Mouse (Mus musculus): Measurements from ENCODE around the gene Icam4. TPM values are rescaled to one million over a fixed set of nuclear protein-coding genes. Genes with fewer than 3 reads are reported as not detected.
"Not testable (repeated sequence)": the region's sequence is repeated elsewhere in the genome, so short reads cannot be mapped to it uniquely, and the experiment has no call there.

The Icam4 gene
- polyA plus RNA-seq, 1 experiment: 1.2 TPM

DNA sequence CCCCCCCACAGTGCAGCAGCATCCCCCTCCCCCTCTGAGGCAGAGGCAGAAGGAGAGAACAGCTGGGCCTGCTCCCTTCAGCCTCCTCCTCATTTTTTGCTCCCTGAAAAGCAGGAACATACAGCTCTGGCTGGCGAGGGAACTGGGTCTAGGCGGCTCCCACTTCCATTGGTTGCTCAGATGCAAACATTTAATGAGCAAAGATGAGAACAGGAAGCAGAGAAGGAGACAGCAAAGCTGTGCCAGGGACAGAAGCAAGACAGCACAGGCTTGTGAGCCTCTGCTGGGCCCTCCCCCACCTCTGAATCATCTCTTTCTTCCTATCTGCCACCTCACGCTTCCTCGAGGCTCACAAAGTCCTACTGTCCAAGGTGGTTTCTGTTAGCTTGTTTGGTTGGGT is 12.1 kb downstream of the Icam4 start:
- no peak for DNase-seq
- TF ChIP-seq POLR2A (IDR thresholded peaks at IDR 0.05; ENCODE audit: low read depth, low read length) (no peak), CTCF (conservative IDR thresholded peaks at IDR 0.05; ENCODE audit: insufficient read depth, insufficient read length, low read depth, low read length) (no peak)
- Histone ChIP-seq H3K27ac (ENCODE audit: insufficient read depth, low read depth, low read length) (no peak overlapping the region), H3K4me3 (ENCODE audit: insufficient read depth, low read depth, low read length) (no peak overlapping the region), H3K36me3 (ENCODE audit: control insufficient read depth, insufficient read depth, low read length) (no peaks in the 10 kb centered on the region), H3K27me3 (replicated peaks; ENCODE audit: control insufficient read depth, insufficient read depth, low read length) (no peaks in the 10 kb centered on the region), H3K4me1 (ENCODE audit: control insufficient read depth, insufficient read depth, low read length) (no peaks in the 10 kb centered on the region)
- 66% methylated on average over 4 of the region's 4 CpGs for WGBS

DNA sequence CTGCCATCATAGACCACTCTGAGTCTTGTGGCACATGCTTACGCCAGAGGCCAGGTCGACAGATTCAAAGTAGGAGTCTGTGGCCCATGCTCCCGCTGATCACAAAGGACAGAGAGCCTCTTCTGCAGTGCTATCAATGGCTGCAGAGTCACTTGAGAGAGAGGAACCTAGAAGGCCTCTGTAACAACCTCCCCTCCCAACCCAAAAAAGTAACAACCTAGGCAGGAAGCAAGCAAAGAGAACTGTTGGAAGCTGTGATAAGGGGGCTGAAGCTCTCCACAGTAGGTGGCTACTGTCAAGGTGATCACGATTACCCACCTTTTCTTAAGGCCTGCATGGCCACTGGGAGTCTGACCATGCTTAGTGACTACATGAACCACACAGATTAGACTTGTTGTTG is 14.4 kb downstream of the Icam4 start:
- Histone ChIP-seq H3K36me3 (ENCODE audit: control insufficient read depth, insufficient read depth, low read length) (no peaks in the 10 kb centered on the region), H3K4me3 (ENCODE audit: insufficient read depth, low read depth, low read length) (no peak overlapping the region), H3K27me3 (replicated peaks; ENCODE audit: control insufficient read depth, insufficient read depth, low read length) (no peaks in the 10 kb centered on the region), H3K4me1 (ENCODE audit: control insufficient read depth, insufficient read depth, low read length) (no peaks in the 10 kb centered on the region), H3K27ac (ENCODE audit: insufficient read depth, low read depth, low read length) (no peak overlapping the region)
- TF ChIP-seq CTCF (conservative IDR thresholded peaks at IDR 0.05; ENCODE audit: insufficient read depth, insufficient read length, low read depth, low read length): no peak
- TF ChIP-seq POLR2A (IDR thresholded peaks at IDR 0.05; ENCODE audit: low read depth, low read length): no peak
- WGBS: 92% methylated on average over 4 of the region's 4 CpGs
- DNase-seq: no peak

DNA sequence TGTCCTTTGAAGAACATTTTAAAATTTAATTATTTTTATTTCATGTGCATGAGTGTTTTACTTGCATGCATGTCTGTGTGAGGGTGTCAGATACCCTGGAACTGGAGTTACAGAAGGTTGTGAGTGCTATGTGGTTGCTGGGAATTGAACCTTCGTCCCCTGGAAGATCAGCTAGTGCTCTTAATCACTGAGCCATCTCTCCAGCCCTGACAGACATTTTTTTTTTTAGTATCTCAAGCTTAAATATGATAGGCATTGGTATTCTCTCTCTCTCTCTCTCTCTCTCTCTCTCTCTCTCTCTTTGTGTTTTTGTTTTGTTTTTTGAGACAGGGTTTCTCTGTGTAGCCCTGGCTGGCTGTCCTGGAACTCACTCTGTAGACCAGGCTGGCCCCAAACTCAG is 15.6 kb downstream of the Icam4 start:
- DNase-seq; H3K36me3 ChIP-seq (ENCODE audit: control insufficient read depth, insufficient read depth, low read length); H3K27ac ChIP-seq (ENCODE audit: insufficient read depth, low read depth, low read length); H3K4me3 ChIP-seq (ENCODE audit: insufficient read depth, low read depth, low read length); H3K4me1 ChIP-seq (ENCODE audit: control insufficient read depth, insufficient read depth, low read length); H3K27me3 ChIP-seq (replicated peaks; ENCODE audit: control insufficient read depth, insufficient read depth, low read length): not testable (repeated sequence)
- 74% methylated on average over 1 of the region's 1 CpGs for WGBS

DNA sequence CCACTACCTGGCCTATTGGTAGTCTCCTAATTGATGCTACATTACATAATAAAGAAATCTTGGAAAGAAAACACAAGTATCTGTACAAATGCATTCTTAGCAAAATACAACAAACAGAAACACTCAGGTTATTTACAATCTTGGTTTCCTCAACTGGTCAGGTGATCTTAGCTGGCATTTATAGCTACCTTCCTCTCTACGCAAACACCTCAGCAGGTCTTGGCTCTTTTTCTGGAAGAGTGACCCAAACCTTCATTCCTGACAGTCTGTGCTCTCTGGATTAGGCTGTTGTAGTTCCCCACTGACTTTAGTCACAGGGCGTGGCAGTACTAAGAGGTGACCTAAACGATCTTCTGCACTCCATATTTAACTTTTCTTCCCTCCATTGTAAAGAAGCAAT is 16.1 kb downstream of the Icam4 start:
- no peaks in the 10 kb centered on the region for H3K4me1 ChIP-seq (ENCODE audit: control insufficient read depth, insufficient read depth, low read length)
- TF ChIP-seq POLR2A (IDR thresholded peaks at IDR 0.05; ENCODE audit: low read depth, low read length): no peak
- no peak for TF ChIP-seq CTCF (conservative IDR thresholded peaks at IDR 0.05; ENCODE audit: insufficient read depth, insufficient read length, low read depth, low read length)
- no peak for DNase-seq
- H3K4me3 ChIP-seq (ENCODE audit: insufficient read depth, low read depth, low read length): no peak overlapping the region
- H3K27me3 ChIP-seq (replicated peaks; ENCODE audit: control insufficient read depth, insufficient read depth, low read length): no peaks in the 10 kb centered on the region
- H3K27ac ChIP-seq (ENCODE audit: insufficient read depth, low read depth, low read length): no peak overlapping the region
- no peaks in the 10 kb centered on the region for H3K36me3 ChIP-seq (ENCODE audit: control insufficient read depth, insufficient read depth, low read length)
- 78% methylated on average over 3 of the region's 3 CpGs for WGBS

DNA sequence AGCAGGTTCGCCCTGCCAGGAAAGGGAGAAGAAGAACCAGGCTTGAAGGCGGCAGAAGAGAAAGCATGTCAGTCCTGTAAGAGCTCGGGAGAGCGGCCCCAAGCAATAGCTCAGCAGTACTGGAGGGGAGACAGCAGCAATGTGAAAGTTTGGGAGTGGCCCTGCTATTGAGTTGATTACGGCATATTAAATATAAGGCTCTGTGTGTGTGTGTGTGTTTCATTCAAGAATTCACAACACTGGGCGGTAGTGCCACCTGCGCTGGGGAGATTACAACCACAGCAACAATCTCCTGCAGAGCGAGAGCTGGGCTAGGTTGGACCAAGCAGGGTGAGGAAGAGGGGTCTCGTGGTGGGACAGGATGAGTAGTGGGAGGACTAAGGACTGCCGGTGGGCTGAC is 22.4 kb downstream of the Icam4 start:
- TF ChIP-seq POLR2A (IDR thresholded peaks at IDR 0.05; ENCODE audit: low read depth, low read length): no peak
- no peak for TF ChIP-seq CTCF (conservative IDR thresholded peaks at IDR 0.05; ENCODE audit: insufficient read depth, insufficient read length, low read depth, low read length)
- Histone ChIP-seq H3K36me3 (ENCODE audit: control insufficient read depth, insufficient read depth, low read length) (no peaks in the 10 kb centered on the region), H3K4me3 (ENCODE audit: insufficient read depth, low read depth, low read length) (no peak overlapping the region), H3K27me3 (replicated peaks; ENCODE audit: control insufficient read depth, insufficient read depth, low read length) (no peaks in the 10 kb centered on the region), H3K4me1 (ENCODE audit: control insufficient read depth, insufficient read depth, low read length) (no peaks in the 10 kb centered on the region), H3K27ac (ENCODE audit: insufficient read depth, low read depth, low read length) (no peak overlapping the region)
- DNase-seq: no peak
- WGBS: 75% methylated on average over 10 of the region's 10 CpGs

DNA sequence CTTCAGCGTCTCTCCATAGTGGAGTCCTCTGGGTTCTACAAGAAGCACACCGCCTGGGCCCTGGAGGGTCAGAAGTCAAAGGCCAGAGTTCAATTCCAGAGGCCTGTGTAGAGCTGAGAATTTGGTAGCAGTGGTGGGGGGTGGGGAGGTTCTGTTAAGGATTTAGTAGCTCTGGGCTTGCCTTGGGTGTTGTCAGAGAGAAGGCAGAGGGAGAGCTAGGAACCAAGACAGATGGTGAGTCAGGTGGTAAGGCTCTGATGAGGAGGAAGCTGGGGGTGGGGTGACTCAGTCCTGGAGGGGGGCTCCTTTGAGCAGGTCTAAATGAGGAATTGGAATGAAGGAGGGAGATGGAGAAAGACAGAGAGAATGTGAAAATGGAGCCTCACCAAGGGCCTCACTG is 33.8 kb downstream of the Icam4 start:
- H3K27me3 ChIP-seq (replicated peaks; ENCODE audit: control insufficient read depth, insufficient read depth, low read length): no peaks in the 10 kb centered on the region
- WGBS: 81% methylated on average over 2 of the region's 2 CpGs
- H3K36me3 ChIP-seq (ENCODE audit: control insufficient read depth, insufficient read depth, low read length): no peaks in the 10 kb centered on the region
- H3K4me3 ChIP-seq (ENCODE audit: insufficient read depth, low read depth, low read length): no peak overlapping the region
- no peak overlapping the region for H3K27ac ChIP-seq (ENCODE audit: insufficient read depth, low read depth, low read length)
- no peak for DNase-seq
- no peak for TF ChIP-seq POLR2A (IDR thresholded peaks at IDR 0.05; ENCODE audit: low read depth, low read length)
- no peak for TF ChIP-seq CTCF (conservative IDR thresholded peaks at IDR 0.05; ENCODE audit: insufficient read depth, insufficient read length, low read depth, low read length)
- no peaks in the 10 kb centered on the region for H3K4me1 ChIP-seq (ENCODE audit: control insufficient read depth, insufficient read depth, low read length)

DNA sequence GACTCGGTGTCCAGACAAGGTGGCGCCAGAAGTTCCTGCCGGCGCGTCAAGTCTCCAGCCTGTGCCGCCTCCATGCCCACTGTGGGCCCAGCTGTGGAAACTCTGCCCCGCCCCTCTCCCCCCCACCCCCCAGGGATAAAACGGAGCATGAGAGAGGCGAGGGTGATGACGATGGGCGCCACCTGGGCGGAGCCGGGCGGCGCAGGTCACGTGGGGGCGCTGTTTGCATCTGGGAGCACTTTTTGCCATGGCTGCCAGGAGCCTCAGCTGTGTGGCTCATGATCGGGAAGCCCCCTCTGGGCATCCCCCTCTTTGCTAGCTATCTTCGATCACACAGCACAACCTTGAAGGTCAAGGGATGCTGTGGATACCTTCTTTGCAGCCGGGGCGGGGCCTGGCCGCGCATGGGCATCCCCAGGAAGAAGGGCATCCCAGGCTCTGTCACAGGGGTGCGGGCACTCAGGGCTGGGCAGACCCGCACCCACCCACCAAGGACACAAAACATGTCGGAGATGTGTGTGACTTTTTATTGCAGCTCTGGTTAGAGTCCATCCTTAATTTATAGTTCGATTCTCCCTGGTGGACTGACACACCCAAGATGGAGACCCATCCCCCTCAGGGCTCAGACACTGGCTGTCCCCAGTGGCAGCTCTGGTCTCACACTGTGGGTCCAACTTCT is 38.0 kb downstream of the Icam4 start, which contains the start of gene Zglp1:
Zglp1 (minus strand) TSS at position 88 of the 679 bp plus-strand sequence.
- no peak for DNase-seq
- Histone ChIP-seq H3K36me3 (ENCODE audit: control insufficient read depth, insufficient read depth, low read length) (no peaks in the 10 kb centered on the region), H3K27me3 (replicated peaks; ENCODE audit: control insufficient read depth, insufficient read depth, low read length) (no peaks in the 10 kb centered on the region), H3K4me3 (ENCODE audit: insufficient read depth, low read depth, low read length) (no peak within 1 kb of the TSS), H3K27ac (ENCODE audit: insufficient read depth, low read depth, low read length) (no peak within 1 kb of the TSS), H3K4me1 (ENCODE audit: control insufficient read depth, insufficient read depth, low read length) (no peaks in the 10 kb centered on the region)
- no peak for TF ChIP-seq POLR2A (IDR thresholded peaks at IDR 0.05; ENCODE audit: low read depth, low read length)
- no peak for TF ChIP-seq CTCF (conservative IDR thresholded peaks at IDR 0.05; ENCODE audit: insufficient read depth, insufficient read length, low read depth, low read length)
- 88% methylated on average over 27 of the region's 27 CpGs for WGBS

All from kidney, adult 2 months (tissue).